Mouse (Mus musculus): ENCODE measurements at regions not wholly inside any gene's neighbourhood (a gene's known extent, or its start where the extent isn't known, plus 50 kb on each side); places are given as distances from the start of the nearest gene placed in this dataset.

DNA sequence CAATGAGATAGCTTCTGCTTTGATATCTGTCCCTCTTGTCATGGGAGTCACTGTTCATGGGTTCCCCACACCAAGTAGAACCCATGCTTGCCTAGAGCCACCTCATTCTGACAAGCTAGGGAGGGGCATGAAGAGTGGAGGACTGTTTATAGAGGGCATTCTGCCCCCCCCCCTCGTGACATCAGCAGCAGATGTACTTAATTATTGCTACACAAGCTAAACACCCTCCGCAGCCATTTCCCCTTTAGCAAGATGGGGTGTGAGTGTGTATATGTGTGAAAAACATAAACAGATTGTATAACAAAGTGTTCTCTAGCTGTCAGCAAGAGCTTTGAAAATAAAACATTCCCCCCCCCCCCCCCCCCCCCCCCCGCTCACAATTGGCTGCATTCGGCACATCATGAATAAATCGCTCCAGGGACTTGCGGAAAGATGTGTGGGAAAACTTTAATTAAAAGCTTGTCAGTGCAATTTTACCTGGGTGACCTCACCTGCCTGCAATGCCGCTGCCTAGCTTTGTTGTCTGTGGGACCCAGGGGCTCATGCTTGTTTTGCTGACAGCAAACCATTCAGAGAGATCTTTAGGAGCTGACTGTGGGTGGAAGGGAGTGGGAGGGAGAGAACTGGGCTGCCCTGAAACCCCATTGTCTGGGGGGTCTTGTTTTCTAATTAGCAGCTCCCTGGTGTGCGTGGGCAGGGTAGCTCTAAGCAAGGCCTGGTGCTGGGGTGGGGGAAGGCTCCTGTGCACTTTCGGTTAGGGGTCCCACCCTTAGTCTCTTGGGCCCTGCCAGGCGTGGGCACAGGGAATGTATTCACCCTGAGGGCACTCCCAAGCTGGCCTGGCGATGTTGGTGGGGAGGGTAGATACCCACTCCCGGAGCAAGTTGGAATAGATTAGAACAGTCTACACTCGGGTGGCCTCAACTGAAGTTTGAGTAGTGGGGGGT, 63.4 kb downstream of the Irx2 start:
- no peak for DNase-seq (ENCODE audit: low spot score in 2 of 2)

DNA sequence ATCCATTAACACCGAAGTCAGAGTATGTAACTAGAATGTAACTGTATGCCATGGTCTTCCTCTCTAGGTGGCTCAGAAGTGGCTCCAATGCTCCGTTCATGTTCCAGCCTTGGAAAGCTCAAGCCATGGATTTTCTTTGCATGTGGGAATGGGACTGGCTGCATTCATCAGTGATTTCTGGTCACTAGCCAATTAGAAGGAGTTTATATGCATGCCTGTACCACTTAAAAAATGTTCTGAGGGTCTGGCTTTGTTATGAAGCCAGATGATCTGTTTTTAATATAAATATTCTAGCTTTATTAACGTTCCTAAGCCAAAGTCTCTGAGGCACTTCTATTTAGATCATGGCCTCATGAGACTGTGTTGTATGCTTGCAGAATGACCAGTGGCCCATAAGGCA, 78.8 kb downstream of the Irx2 start:
- no peak for DNase-seq (ENCODE audit: low spot score in 2 of 2)

DNA sequence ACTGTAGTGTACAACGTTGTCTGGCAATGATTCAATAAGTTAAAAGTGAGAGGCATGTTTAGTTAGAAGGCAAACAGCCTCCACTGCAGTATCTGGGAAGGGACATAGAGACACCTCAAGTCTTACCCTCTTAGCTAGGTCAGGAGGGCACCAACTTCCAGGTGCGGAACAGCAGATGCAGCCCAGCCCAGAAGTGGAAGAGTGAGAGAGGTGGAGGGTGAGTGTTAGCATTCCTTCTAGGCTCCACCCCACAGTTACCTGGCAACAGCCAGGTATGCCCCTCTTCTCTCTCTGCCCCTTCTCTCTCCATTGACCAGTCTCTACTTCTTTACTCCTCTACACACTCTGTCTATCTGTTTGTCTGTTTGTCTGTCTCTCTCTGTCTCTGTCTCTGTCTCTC, 80.1 kb downstream of the Irx2 start:
- DNase-seq (ENCODE audit: low spot score in 2 of 2), result no peak

DNA sequence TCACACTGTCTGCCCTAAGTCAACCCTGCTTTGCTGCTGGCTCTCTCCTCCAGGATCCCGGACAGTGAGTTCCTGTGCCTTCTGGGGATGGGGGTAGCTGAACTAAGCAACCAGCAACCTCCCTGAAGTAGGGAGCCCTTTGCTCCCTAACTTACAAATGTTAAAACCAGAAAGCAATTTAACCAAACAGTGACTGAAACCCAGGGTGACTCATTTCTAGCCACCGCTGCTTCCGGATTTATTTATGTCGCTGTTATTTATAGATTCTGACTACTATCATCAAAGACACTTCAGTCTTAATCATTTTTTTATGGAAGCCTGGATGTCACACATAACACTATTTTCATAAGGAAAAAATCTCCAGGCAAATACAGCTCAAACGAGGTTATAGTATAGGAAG, 81.4 kb downstream of the Irx2 start:
- DNase-seq (ENCODE audit: low spot score in 2 of 2), result no peak

DNA sequence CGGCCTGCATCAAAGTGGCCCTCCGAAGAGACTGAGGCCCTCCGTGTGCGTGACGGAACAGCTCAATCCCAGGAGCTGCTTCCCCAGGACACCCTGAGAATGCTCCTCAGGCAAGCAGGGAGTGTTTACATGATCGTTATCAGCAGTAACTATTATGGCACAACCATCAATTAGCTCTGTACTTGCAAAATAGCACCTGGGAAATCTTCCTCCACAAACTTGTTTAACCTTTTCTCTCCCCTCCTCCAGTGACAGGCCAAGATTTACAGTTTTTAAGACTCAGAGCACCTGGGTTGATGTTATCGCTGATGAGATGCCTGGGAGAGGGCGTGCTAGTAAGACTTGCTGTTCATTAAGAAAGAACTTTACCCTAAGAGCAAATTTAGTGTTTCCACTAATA, 82.5 kb downstream of the Irx2 start:
- DNase-seq (ENCODE audit: low spot score in 2 of 2), result no peak

DNA sequence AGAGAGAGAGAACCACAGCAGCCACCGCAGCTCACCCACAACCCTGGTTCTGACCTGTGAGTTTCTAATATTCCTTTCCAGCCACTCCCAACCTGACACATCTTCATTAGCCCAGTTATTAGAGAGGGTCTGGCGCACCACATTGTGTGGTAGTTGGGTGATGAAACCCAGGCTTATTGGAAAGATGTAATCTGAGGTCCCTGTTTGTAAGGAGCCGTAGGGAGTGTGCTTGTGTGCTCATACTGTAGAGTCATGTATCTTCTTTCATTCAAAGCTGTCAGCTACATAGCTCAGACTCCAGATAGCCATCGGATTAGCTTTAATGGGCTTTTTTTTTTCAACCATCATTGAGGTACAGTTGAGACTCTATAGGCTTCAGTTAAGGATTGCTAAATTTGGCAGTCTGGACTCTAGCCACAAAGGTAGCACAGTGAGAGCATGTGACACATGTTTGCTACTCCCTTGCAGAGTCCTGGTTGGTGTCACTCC, 83.3 kb downstream of the Irx2 start:
- DNase-seq (ENCODE audit: low spot score in 2 of 2), result no peak

DNA sequence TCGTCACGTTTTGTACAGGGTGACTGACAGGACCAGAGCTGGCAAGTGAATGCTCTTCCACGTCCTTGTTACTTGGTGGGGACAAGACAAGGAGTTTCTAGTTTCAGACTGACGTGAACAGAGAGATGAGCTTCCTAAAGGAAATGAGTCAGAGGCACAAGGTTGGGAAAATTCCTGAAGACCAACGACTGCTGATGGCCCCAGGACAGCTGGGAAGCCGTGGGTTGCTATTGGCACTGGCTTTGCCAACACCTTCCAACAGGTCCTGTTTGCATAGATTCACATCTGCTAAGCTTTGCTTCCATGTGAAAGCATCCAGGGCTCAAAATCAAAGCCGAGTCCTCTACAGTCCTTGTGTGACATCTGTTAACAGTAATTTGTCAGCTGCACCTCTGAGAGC, 86.2 kb downstream of the Irx2 start:
- DNase-seq (ENCODE audit: low spot score in 2 of 2), result no peak

DNA sequence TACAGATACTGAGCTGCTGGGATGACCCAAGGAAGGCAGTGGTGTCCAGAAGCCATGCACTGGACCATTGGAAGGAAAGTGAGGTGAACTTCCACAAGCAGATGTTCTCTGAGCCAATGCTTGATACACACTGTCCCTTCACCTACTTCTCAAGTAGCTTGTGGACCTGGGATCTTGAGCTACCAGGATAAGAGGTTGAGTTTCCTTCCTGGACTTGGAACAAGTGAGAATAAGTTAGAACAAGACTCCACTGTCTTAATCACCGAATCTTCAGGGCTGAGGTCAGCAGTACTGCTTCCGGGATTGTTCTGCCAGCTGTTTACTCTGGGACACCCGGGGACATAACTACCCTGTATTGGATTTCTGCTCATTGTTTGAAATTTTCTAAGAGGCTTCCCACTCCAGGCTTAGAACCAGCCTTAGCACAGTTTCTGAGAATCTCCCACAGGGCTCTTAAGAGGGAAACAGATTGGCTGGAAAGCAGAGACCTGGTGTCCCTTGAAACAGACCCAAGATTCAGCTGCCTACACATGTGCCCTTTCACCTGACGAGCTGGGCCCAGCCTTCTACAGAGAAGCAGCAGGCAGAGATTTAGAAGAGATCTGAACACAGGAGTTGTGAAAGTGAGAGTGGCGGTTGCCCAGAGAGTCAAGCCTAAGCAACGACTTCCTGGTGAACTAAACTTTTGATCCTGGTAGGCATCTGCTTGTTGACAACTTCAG, 87.5 kb downstream of the Irx2 start:
- DNase-seq (ENCODE audit: low spot score in 2 of 2), result no peak

DNA sequence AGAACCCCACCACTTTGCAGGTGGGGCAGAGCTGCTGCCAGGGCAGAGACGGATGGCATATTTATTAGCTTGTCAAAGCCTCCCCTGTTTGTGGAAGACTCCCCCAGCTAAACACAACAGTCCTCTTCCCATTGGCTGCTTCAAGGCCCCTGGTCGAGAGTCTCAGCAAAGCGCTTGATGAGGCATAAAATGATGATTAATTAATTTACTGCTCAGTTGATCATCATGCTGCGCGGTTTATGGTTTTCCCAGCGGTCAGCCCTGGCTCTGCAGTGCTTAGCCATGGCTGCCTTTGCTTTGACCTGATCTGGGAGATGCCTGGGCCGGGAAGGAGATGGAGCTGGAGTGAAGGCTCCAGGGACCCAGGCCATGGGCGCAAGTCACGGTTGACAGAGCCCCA, 98.5 kb downstream of the Irx2 start:
- DNase-seq (ENCODE audit: low spot score in 2 of 2), result no peak

DNA sequence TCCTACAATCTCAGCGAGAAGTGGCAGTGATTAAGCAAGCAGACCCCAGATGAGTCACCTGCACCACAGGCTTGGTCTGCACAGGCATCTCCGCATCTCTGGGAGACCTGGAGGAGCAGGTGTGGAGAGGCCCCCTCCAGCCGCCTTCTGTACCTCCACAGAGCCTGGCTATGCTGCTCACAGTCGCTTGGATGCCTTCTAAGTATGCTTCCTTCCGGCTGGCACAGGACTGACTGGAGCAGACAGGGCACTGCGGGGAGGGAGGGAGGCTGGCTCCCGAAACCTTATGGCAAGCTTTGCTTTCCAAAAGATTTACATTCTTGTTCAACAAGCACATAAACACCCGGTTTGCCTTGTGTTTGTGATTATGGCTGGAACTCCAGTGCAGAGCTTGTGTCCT, 107.3 kb downstream of the Irx2 start:
- DNase-seq (ENCODE audit: low spot score in 2 of 2), result no peak

DNA sequence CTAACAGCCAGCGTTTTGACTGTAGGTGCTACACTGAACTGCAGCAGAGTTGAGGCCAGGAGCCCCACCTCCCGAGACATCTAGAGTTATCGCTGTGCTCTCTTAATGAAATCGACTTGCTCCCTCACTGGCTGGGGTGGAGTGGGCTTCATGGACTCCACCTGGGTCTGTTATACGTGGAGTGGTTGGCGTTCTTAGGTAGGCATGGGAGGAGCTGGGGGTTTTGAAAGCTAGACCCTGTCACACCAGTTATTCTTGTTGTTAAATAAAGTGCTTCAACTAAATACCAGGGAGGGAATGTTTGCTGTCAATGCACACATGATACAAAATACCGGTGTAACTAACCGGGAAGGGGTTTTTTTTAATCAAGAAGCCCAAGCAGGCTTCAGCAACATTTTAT, 108.4 kb downstream of the Irx2 start:
- no peak for DNase-seq (ENCODE audit: low spot score in 2 of 2)

DNA sequence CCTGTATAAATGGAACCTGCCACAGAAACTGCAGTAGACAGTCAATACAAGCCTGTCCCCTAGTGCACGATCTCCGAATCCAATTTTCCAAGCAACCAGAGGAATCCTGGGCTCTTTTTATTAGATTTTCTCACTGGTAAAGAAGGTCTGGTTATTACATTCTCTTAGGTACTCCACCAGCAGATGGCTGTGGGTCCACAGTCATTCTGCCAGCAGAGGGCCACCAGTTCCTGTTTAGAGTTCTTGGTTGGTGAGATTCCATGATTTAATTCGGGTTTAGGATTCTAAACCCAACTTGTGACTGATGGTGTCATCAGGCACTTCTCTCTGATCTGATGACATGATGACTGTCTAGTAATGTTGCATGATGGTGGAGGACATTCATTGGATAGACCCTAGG, 118.6 kb downstream of the Irx2 start:
- DNase-seq (ENCODE audit: low spot score in 2 of 2), result no peak

DNA sequence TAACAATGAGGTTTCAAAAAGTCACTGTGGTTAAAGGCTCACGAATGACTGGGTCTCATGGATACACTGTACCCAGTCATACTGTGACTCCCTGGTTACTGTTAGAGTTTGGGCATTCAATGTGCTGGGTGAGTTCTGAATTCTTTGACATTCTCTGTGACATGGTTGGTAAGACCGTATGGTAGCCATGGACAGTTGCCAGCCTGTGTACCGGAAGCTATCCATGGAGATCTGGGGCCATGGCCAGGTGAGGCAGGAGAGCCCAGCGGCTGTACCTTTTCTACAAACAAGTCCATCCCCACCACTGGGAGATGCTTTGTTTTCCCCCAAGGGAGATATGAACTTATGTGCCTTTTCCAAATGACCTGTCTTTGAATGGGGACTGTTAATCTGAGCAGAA, 126.4 kb downstream of the Irx2 start:
- no peak for DNase-seq (ENCODE audit: low spot score in 2 of 2)

DNA sequence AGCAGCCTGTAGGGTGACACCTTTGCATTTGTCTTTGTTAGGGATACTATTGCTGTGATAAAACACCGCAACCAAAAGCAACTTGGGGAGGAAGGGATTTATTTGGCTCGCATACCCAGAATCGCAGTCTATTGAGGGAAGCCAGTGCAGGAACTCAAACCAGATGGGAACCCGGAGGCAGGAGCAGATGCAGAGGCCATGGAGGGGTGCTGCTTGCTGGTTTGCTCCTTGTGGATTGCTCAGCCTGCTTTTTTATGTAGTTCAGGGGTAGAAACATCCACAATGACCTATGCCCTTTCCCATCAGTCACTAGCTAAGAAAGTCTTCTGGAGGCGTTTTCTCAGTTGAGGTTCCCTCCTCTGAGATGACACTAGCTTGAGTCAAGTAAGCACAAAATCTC, 133.9 kb downstream of the Irx2 start:
- no peak for DNase-seq (ENCODE audit: low spot score in 2 of 2)

DNA sequence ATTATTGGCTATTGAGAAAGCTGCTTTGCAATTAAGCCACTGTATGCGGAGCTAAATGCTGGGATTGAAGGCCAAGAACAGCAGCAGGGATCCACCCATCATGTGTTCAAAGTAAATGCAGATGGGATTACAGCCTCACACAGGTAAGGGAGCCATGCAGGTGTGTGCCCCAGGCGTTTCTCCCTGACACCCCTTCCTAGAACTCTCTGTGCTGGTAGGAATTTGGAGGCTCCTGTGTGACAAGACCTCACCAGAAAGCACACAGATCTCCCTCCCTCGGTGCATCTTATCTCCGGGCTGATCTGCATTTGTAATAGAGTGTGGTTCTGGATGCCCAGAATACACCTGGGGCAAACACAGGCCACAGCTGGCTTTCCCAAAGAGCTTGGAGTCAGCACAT, 134.7 kb downstream of the Irx2 start:
- DNase-seq (ENCODE audit: low spot score in 2 of 2), result no peak

DNA sequence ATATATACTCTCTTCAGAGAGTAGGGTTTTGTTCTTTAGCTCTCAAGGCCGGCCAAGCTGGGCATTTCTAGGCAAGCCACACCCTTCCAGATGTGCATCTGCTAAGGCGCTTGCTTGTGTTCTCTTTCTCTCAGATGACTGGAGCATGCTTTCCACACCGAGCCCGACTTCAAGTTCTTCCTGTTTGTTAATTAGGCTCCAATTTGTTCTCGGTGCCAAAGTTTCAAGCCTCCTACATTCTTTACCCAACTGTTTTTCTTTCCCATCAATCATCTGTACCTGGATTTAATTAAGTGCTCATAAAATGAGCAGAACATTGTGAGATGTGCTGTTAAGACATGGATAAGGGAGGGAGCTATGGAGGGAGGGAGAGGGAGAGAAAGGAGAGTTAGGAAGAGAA, 138.7 kb downstream of the Irx2 start:
- no peak for DNase-seq (ENCODE audit: low spot score in 2 of 2)

DNA sequence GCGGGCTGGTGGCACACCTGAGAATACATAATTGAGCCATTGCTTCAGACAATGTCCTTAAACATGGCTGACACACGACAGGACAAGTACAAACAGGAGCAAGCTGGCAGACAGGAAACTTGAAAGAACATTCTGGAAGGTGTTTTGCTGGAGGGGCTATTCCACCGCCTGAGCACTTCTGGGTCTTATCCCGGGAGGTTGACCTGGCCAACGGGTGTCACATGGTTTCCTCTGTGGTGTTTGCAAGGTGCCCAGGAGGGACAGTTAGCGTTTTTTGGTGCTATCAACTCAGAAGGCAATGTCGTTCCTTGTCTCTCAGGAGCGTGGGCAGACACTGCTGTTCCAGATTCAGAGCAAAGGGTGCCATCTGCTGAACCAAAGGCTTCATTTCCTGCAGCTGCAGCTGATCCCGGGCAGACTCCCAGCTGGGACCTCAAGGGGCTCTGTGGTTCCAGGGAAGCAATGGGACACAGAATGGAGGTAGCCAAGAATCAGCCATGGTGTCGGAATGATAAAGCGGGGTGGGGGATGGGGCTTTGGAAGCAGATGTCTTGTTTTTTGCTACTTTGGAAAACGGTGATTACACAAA, 140.5 kb downstream of the Irx2 start:
- DNase-seq (ENCODE audit: low spot score in 2 of 2), result no peak

DNA sequence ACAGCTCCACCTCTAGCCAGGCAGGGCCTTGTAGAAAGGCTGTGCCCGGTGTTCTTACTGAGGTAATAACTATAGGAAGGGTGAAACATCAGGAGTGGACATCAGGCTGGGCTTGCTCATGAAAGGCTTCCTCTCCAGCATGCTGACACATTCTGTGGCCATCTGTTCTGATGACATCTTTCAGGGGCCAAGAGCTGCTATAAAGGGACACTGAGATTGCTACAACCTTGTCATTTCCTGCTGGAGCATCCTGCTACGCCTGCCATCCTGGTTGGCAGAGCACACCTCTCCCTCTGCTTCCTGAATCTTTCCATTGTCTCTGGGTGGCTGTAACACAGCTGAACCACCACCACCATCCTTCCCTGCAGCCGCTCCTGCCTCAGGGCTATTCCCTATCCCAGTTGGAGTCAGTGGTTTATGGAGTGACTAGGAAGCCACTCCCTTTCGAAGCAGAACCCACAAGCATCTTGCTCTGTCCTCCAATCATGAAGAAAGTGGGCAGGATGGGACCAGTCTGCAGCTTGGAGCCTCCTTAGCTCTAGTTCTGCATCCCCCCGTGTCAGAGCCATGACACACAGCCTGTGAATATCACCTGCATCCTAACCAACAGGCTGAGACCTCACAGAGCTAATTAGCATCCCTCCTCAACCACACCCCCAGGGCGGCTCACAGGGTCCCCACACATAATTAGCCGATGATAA, 154.6 kb downstream of the Irx2 start:
- DNase-seq (ENCODE audit: low spot score in 2 of 2), result no peak

DNA sequence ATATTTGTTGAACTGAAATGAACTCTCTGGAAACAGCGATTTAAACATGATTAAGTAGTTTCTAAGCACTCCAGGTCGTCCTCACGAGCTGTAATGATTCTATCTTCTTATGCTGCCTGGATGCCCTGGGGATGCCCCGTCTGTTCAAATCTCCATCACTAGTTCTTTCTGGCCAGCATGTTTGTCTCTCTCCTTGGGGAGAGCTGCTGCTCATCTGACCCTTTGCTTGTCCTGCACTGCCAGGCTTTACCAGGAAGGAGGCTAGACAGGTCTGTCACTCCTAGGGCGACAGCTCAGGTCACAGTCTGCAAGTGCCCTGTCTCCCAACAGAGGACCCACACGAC, 155.1 kb downstream of the Irx2 start:
- no peak for DNase-seq (ENCODE audit: low spot score in 2 of 2)

DNA sequence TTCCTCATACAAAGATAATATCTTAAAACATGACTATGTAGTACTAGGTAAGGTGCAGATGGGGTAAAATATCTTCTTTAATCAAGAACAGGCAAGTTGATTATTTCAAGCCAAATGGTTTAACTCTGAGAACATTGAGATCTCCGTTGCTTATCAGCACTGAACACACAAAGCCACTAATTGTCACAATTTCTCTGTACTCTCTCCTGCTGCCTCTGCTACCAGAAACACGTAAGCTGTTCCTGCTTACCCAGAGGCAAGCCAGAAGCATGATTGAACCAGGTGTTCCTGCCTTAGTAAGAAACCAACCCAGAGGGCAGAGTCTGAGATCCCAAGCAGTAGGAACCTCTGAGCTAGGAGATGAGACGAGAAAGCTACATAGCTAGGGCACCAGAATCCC, 164.1 kb downstream of the Irx2 start:
- DNase-seq (ENCODE audit: low spot score in 2 of 2), result no peak

DNA sequence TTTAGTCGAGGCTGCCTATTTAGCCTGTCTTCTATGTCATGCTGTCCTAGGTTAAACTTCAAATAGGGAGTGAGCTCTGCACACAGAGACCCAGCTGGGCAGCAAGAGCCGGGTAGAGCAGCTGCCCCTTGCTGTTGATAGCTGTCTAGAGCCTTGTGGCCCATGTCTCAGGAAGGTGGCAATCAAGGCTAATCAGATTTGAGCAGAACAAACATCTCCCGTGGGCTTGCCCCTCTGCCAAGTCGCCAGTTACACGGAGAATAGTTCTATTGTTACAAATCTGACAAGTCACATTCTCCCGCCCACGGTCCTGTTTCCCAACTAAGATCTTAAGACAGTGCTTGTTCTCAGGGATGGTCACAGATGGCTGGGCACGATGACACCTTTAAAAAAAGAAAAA, 171.4 kb downstream of the Irx2 start:
- no peak for DNase-seq (ENCODE audit: low spot score in 2 of 2)

DNA sequence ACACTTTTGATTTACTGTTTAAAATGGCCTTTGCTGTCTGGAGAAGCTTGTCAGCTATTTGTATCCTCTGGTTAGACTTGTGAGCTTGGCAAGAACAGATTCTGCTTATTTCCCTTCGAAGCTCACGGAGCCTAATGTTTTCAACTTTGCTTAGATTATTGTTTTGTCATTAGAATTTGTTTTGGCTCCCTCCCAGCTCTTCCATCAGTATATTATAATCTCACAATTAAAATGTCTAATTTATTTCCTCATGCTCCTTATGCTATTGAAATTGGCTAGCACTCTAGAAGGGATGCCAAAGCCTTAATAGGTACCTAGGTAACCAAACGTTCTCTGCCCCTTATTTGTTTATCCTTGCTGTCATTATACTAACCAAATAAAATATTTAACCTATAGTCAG, 171.9 kb downstream of the Irx2 start:
- no peak for DNase-seq (ENCODE audit: low spot score in 2 of 2)

All from urinary bladder, postnatal 4 days (tissue).